Mouse (Mus musculus): ENCODE data around the gene Gm11361.

- TF ChIP-seq HCFC1 (IDR thresholded peaks at IDR 0.05; ENCODE audit: low read depth, low read length) (no peak), EP300 (IDR thresholded peaks at IDR 0.05; ENCODE audit: low read depth in 1 of 2, low read length in 2 of 2) (no peak)
These were observed 38.2 kb downstream of the Gm11361 start for GRCm38 (mm10) chr13:28295492-28295891.
